Mouse (Mus musculus): Measurements from ENCODE around the gene Eea1.

The Eea1 gene

GRCm38 (mm10) chr10:95949410-95949809, 9.0 kb downstream of the Eea1 start:
- no peak for DNase-seq (ENCODE audit: low read depth)

GRCm38 (mm10) chr10:95950194-95950593, 9.7 kb downstream of the Eea1 start:
- no peak for DNase-seq (ENCODE audit: low read depth)

GRCm38 (mm10) chr10:95950797-95951196, 10.3 kb downstream of the Eea1 start:
- DNase-seq (ENCODE audit: low read depth): no peak

GRCm38 (mm10) chr10:95951346-95951745, 10.9 kb downstream of the Eea1 start:
- DNase-seq (ENCODE audit: low read depth): no peak

GRCm38 (mm10) chr10:95956629-95957028, 16.2 kb downstream of the Eea1 start:
- DNase-seq (ENCODE audit: low read depth): no peak

GRCm38 (mm10) chr10:95957574-95957973, 17.1 kb downstream of the Eea1 start:
- no peak for DNase-seq (ENCODE audit: low read depth)

- no peak for DNase-seq (ENCODE audit: low read depth)
Observed at GRCm38 (mm10) chr10:95964679-95965078, 24.2 kb downstream of the Eea1 start.

- no peak for DNase-seq (ENCODE audit: low read depth)
Observed at GRCm38 (mm10) chr10:95969694-95970093, 29.2 kb downstream of the Eea1 start.

GRCm38 (mm10) chr10:95970744-95971212, 30.3 kb downstream of the Eea1 start:
- DNase-seq (ENCODE audit: low read depth): no peak

GRCm38 (mm10) chr10:95971341-95971740, 30.9 kb downstream of the Eea1 start:
- no peak for DNase-seq (ENCODE audit: low read depth)

GRCm38 (mm10) chr10:95971942-95972341, 31.5 kb downstream of the Eea1 start:
- DNase-seq (ENCODE audit: low read depth): no peak

GRCm38 (mm10) chr10:95974462-95974861, 34.0 kb downstream of the Eea1 start:
- DNase-seq (ENCODE audit: low read depth): no peak

- no peak for DNase-seq (ENCODE audit: low read depth)
Observed at GRCm38 (mm10) chr10:95976798-95977197, 36.3 kb downstream of the Eea1 start.

GRCm38 (mm10) chr10:95989731-95990130, 49.3 kb downstream of the Eea1 start:
- no peak for DNase-seq (ENCODE audit: low read depth)

- no peak for DNase-seq (ENCODE audit: low read depth)
Observed at GRCm38 (mm10) chr10:95991176-95991575, 50.7 kb downstream of the Eea1 start.

- no peak for DNase-seq (ENCODE audit: low read depth)
Observed at GRCm38 (mm10) chr10:96000904-96001303, 60.5 kb downstream of the Eea1 start.

- peak; percentile 25 for DNase-seq (ENCODE audit: low read depth)
Observed at GRCm38 (mm10) chr10:96015738-96016137, 75.3 kb downstream of the Eea1 start.

GRCm38 (mm10) chr10:96017418-96017817, 77.0 kb downstream of the Eea1 start:
- no peak for DNase-seq (ENCODE audit: low read depth)

- peak; percentile 17 for DNase-seq (ENCODE audit: low read depth)
Observed at GRCm38 (mm10) chr10:96033356-96033984, 93.0 kb downstream of the Eea1 start.

- no peak for DNase-seq (ENCODE audit: low read depth)
Observed at GRCm38 (mm10) chr10:96034106-96034505, 93.7 kb downstream of the Eea1 start.

- no peak for DNase-seq (ENCODE audit: low read depth)
Observed at GRCm38 (mm10) chr10:96035951-96036350, 95.5 kb downstream of the Eea1 start.

- DNase-seq (ENCODE audit: low read depth): no peak
Observed at GRCm38 (mm10) chr10:96044216-96044615, 103.8 kb downstream of the Eea1 start.

GRCm38 (mm10) chr10:96047960-96048536, 107.6 kb downstream of the Eea1 start:
- DNase-seq (ENCODE audit: low read depth): no peak

GRCm38 (mm10) chr10:96048550-96048949, 108.1 kb downstream of the Eea1 start:
- DNase-seq (ENCODE audit: low read depth): no peak
